Mouse (Mus musculus) cortical plate, adult 2 months (tissue): ENCODE results near the gene Shisa3. TPM values are rescaled to one million over a fixed set of nuclear protein-coding genes. Genes with fewer than 3 reads are reported as not detected.

Experiments
- H3K27ac ChIP-seq: fragments of 200-500 bp; 2 replicates; pipeline ENCODE4 v1.5.1; 2012; ENCODE audit warnings: low read length, control low read depth, inconsistent platforms; ENCODE audit not compliant: insufficient read depth
- H3K4me1 ChIP-seq: fragments of 200-500 bp; 2 replicates; pipeline ENCODE4 v1.6.1; 2011; ENCODE audit warnings: low read length; ENCODE audit not compliant: control insufficient read depth, insufficient read depth
- H3K4me3 ChIP-seq: fragments of 200-500 bp; 2 replicates; pipeline ENCODE4 v1.5.1; 2011; ENCODE audit warnings: mild to moderate bottlenecking, low read length, control low read depth; ENCODE audit not compliant: insufficient read depth
- CTCF ChIP-seq: fragments of 200-500 bp; IDR thresholded peaks from 2 replicates; pipeline ENCODE4 v1.5.1; 2011; ENCODE audit warnings: mild to moderate bottlenecking, control low read depth, low read length; ENCODE audit not compliant: insufficient read depth; ENCODE audit errors: extremely low read depth
- POLR2A ChIP-seq: fragments of 200-500 bp; IDR thresholded peaks from 2 replicates; pipeline ENCODE4 v1.6.1; 2011; ENCODE audit warnings: mild to moderate bottlenecking, low read length, control low read depth; ENCODE audit not compliant: insufficient read depth; ENCODE audit errors: extremely low read depth
- polyA plus RNA-seq: library from polyadenylated mRNA; depleted of rRNA; stranded (reverse); fragments of >200 nt; gene quantifications from 2 replicates; pipeline ENCODE4 v1.2.3, GENCODE M21; 2012

The Shisa3 gene
- polyA plus RNA-seq, 1 experiment, result 1.0 TPM

- no peak overlapping the region for H3K27ac ChIP-seq
- no peak overlapping the region for H3K4me3 ChIP-seq
- H3K4me1 ChIP-seq, result no peaks in the 10 kb centered on the region; the same call in 1 of the 2 replicates
- no peak for TF ChIP-seq POLR2A
- no peak for TF ChIP-seq CTCF
These were observed 41.5 kb downstream of the Shisa3 start for GRCm38 (mm10) chr5:67649156-67649555.

DNA sequence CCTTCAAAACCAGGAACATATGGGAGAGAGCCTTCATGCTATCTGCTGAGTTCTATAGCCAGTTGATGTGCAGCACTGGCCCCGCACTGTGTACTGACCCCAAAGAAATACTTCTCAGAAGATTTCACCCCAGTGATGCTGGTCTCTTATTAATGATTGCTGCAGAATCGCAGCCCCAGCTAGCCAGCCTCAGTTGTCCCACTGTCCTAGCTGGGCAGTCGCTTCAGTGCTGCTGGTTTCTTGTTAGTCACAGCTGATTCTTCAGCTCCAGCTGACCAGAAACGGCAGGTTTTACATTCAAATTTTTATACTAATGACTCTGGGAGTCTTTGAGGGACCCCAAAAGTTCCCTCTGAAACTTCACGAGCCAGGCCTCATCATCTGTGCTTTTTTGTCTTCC lies 42.3 kb downstream of the Shisa3 start:
- TF ChIP-seq POLR2A (no peak), CTCF (no peak)
- no peak overlapping the region for H3K27ac ChIP-seq
- no peak overlapping the region for H3K4me3 ChIP-seq
- no peaks in the 10 kb centered on the region for H3K4me1 ChIP-seq

DNA sequence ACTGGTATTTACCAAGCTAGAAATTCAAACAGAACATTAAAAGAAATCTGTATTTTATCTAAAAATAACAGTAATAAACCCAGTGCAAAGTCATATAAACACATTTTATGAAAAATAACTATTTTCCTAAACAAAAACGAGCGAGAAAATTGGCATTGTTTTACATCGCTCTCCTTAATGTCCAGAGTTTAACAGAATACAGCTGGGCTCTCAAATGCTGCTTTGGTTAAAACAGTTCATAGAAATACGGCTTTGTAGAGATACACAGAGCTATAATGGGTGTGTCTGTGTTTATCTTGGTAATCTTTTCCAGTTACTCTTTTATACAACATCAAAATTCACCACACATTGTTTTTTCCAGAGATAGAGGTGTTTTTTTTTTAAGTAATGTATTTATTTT lies 44.8 kb downstream of the Shisa3 start:
- TF ChIP-seq POLR2A, result no peak
- TF ChIP-seq CTCF, result no peak
- no peaks in the 10 kb centered on the region for H3K4me1 ChIP-seq
- no peak overlapping the region for H3K4me3 ChIP-seq
- H3K27ac ChIP-seq, result no peak overlapping the region

DNA sequence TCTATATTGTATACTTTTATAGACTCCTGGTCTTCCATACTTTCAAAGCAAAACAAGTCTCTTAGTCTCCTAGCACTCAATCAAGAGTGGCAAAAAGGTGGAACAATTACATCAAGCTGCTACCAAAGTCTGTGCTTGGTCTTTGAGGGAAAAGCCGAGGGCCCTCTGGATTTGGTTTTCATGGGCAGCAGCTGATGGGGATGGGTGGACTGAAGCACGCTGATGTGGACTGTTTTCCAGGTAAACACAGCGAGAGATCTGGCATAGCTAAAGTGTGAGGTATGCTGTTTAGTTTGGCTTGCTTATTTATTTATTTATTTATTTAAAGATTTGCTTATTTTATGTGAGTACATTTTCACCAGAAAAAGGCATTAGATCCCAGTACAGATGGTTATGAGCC lies 45.9 kb downstream of the Shisa3 start:
- Histone ChIP-seq H3K4me3 (no peak overlapping the region), H3K27ac (no peak overlapping the region)

GRCm38 (mm10) chr5:67654572-67654971 lies 46.9 kb downstream of the Shisa3 start:
- Histone ChIP-seq H3K4me3 (no peak overlapping the region), H3K27ac (no peak overlapping the region), H3K4me1 (no peaks in the 10 kb centered on the region)
- TF ChIP-seq CTCF (no peak), POLR2A (no peak)

More for the DNA sequence above, 45.9 kb downstream of the Shisa3 start:
- H3K4me1 ChIP-seq, result no peaks in the 10 kb centered on the region
- TF ChIP-seq POLR2A, result no peak
- TF ChIP-seq CTCF, result no peak

- TF ChIP-seq CTCF (no peak), POLR2A (no peak)
- no peak overlapping the region for H3K27ac ChIP-seq
These were observed 48.2 kb downstream of the Shisa3 start for GRCm38 (mm10) chr5:67655696-67656519.

GRCm38 (mm10) chr5:67656821-67657259 lies 49.2 kb downstream of the Shisa3 start:
- H3K4me1 ChIP-seq, result peaks cover 2% of the 10 kb centered on the region
- TF ChIP-seq POLR2A, result no peak
- TF ChIP-seq CTCF, result no peak
- no peak overlapping the region for H3K27ac ChIP-seq
- no peak overlapping the region for H3K4me3 ChIP-seq

More at GRCm38 (mm10) chr5:67655696-67656519, 48.2 kb downstream of the Shisa3 start:
- H3K4me1 ChIP-seq, result no peaks in the 10 kb centered on the region
- H3K4me3 ChIP-seq, result no peak overlapping the region

- no peak for TF ChIP-seq CTCF
- no peak for TF ChIP-seq POLR2A
- H3K4me1 ChIP-seq, result peaks cover 2% of the 10 kb centered on the region
- no peak overlapping the region for H3K27ac ChIP-seq
- H3K4me3 ChIP-seq, result no peak overlapping the region
These were observed 52.2 kb downstream of the Shisa3 start for GRCm38 (mm10) chr5:67659864-67660263.

DNA sequence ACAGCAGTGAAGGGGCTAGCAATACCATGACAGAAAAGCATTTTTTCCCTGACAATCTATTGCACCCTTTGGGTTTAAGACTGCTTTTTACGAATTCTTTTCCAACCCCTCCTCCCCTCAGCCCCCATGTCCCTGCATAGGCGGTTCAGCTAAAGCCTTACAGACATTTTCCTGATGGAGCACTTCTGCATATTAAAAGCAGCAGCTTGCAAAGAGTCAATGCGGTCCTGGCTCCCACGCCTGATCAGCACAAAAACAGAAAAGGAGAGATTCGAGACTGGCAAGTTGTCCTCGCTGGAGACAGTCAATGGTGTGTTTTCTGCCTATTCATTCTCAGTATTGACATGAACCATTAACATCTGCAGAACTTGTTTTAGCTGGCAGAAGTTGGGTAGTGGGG lies 55.0 kb downstream of the Shisa3 start:
- no peak overlapping the region for H3K27ac ChIP-seq
- H3K4me3 ChIP-seq, result no peak overlapping the region
- peaks cover 2% of the 10 kb centered on the region for H3K4me1 ChIP-seq
- TF ChIP-seq CTCF, result no peak
- no peak for TF ChIP-seq POLR2A

- Histone ChIP-seq H3K27ac (no peak overlapping the region), H3K4me1 (no peaks in the 10 kb centered on the region), H3K4me3 (no peak overlapping the region)
- TF ChIP-seq CTCF, result no peak
- no peak for TF ChIP-seq POLR2A
These were observed 61.8 kb downstream of the Shisa3 start for GRCm38 (mm10) chr5:67669436-67669896.

GRCm38 (mm10) chr5:67670158-67670557 lies 62.5 kb downstream of the Shisa3 start:
- Histone ChIP-seq H3K27ac (no peak overlapping the region), H3K4me3 (no peak overlapping the region), H3K4me1 (no peaks in the 10 kb centered on the region)
- no peak for TF ChIP-seq POLR2A
- no peak for TF ChIP-seq CTCF
